Comparison of ENCODE assay signal across 17 mouse cellular contexts in the genomic region with DNA sequence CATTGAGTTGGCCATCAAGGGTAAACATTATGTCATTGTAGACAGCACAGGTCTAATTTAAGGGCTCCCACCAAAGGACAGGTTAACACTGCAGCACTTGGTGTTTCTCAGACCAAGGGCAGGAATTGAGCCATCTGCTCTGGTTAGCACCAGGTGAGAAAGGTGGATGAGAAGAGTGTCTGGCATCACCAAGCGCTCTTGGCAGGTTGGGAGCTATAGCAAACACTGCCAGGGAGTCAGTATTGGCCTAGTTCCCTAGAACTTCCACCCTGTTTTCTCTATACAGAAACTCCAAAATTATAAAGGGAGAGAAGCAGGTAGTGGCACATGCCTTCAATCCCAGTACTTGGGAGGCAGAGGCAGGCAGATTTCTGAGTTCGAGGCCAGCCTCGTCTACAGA.
A peak's percentile ranks its signal among the peaks of the same experiment; 100 is the strongest.
DNase-seq lines count a peak whose midpoint lies in the region; ATAC-seq and TF ChIP-seq lines count a peak whose summit lies in the region.
"Had no signal": no experiment of that assay in that cellular context is flagged by ENCODE, and none has a peak within 500 bp of the region (broad histone marks: within the 10 kb centered on the region; RNA-seq: fewer than 3 reads in every experiment).

No protein-coding gene starts in this region.

- H3K4me3 ChIP-seq in liver, adult 2 months (ENCODE audit: insufficient read depth, low read depth, low read length): no peak overlapping the region
- no peak overlapping the region for H3K4me3 ChIP-seq in intestine, embryonic 16.5 days (ENCODE audit: low read length)
- H3K4me3 ChIP-seq: embryonic facial prominence, embryonic 10.5 days; forebrain, embryonic 13.5 days; heart, embryonic 10.5 days; hindbrain, embryonic 13.5 days had no signal

- no peak for ATAC-seq in intestine, embryonic 16.5 days
- ATAC-seq: forebrain, embryonic 13.5 days; hindbrain, postnatal 0 days had no signal

- no peak for TF ChIP-seq POLR2A in liver, adult 2 months (IDR thresholded peaks at IDR 0.05; ENCODE audit: extremely low read depth, insufficient read depth, low read length)

- H3K9me3 ChIP-seq in intestine, embryonic 16.5 days (ENCODE audit: control insufficient read depth, low read length): no peaks in the 10 kb centered on the region
- H3K9me3 ChIP-seq: embryonic facial prominence, embryonic 10.5 days; forebrain, embryonic 13.5 days; heart, embryonic 10.5 days; hindbrain, embryonic 13.5 days had no signal

- no peaks in the 10 kb centered on the region for H3K4me1 ChIP-seq in liver, adult 2 months (ENCODE audit: control insufficient read depth, insufficient read depth, low read length)
- no peaks in the 10 kb centered on the region for H3K4me1 ChIP-seq in intestine, embryonic 16.5 days (ENCODE audit: control insufficient read depth, insufficient read depth, low read length)
- H3K4me1 ChIP-seq: forebrain, embryonic 13.5 days; hindbrain, embryonic 13.5 days had no signal

- H3K27ac ChIP-seq in liver, adult 2 months (replicated peaks; ENCODE audit: insufficient read depth, low read depth, low read length): no peak overlapping the region
- H3K27ac ChIP-seq in intestine, embryonic 16.5 days (ENCODE audit: low read length): no peak overlapping the region
- H3K27ac ChIP-seq: embryonic facial prominence, embryonic 10.5 days; forebrain, embryonic 13.5 days; heart, embryonic 10.5 days; hindbrain, embryonic 13.5 days; hindbrain, postnatal 0 days had no signal

- DNase-seq in liver, adult 2 months (ENCODE audit: extremely low read depth, low read depth, low spot score): peak; percentile 78
- no peak for DNase-seq in liver
- peak; percentile 80 for DNase-seq in cerebellum, adult 8-10 months
- peak; percentile 70 to 82 for DNase-seq in cerebellum, postnatal 14 days
- no peak for DNase-seq in frontal cortex, postnatal 25 days (ENCODE audit: low spot score in 2 of 2)
- DNase-seq in layer of hippocampus, adult 18-20 months (ENCODE audit: low spot score in 2 of 2): no peak
- DNase-seq: adrenal gland, postnatal 14 days; gastrocnemius, postnatal 10 days; heart, adult 18-20 months; heart, postnatal 10 days; kidney, adult 18-20 months had no signal

- H3K4me2 ChIP-seq in intestine, embryonic 16.5 days (ENCODE audit: low read depth, low read length): no peak overlapping the region
- H3K4me2 ChIP-seq: forebrain, embryonic 13.5 days; hindbrain, embryonic 13.5 days had no signal

- H3K36me3 ChIP-seq in liver, adult 2 months (ENCODE audit: control insufficient read depth, insufficient read depth, low read length): no peaks in the 10 kb centered on the region
- no peaks in the 10 kb centered on the region for H3K36me3 ChIP-seq in intestine, embryonic 16.5 days (ENCODE audit: control insufficient read depth, insufficient read depth, low read length)
- H3K36me3 ChIP-seq: embryonic facial prominence, embryonic 10.5 days; heart, embryonic 10.5 days; hindbrain, embryonic 13.5 days had no signal

- H3K79me2 ChIP-seq in liver, adult 2 months (ENCODE audit: control insufficient read depth, insufficient read depth, low read length): no peaks in the 10 kb centered on the region

- H3K9ac ChIP-seq in liver, adult 2 months (ENCODE audit: low read depth, low read length): no peak overlapping the region
- no peak overlapping the region for H3K9ac ChIP-seq in intestine, embryonic 16.5 days (ENCODE audit: low read depth, low read length)
- H3K9ac ChIP-seq: forebrain, embryonic 13.5 days; hindbrain, embryonic 13.5 days had no signal

- WGBS in liver, adult 2 months: 55% methylated on average over 3 of the region's 3 CpGs
- 96% methylated on average over 3 of the region's 3 CpGs for WGBS in intestine, embryonic 16.5 days

- TF ChIP-seq CTCF in liver, adult 2 months (IDR thresholded peaks at IDR 0.05; ENCODE audit: low read depth, low read length): no peak

- H3K27me3 ChIP-seq in liver, adult 2 months (ENCODE audit: control insufficient read depth, insufficient read depth, low read length): no peaks in the 10 kb centered on the region
- H3K27me3 ChIP-seq in intestine, embryonic 16.5 days (replicated peaks; ENCODE audit: control insufficient read depth, insufficient read depth, low read length): no peaks in the 10 kb centered on the region
- H3K27me3 ChIP-seq: forebrain, embryonic 13.5 days; hindbrain, embryonic 13.5 days had no signal

Comparison
In these comparisons a context has a peak if more than half of its experiments do, and no peak if none do; other contexts are left out.
1. DNase-seq: peak in liver, adult 2 months (single experiment), cerebellum, adult 8-10 months (single experiment) and cerebellum, postnatal 14 days (2 of 2); none in liver (single experiment), frontal cortex, postnatal 25 days (0 of 2) and layer of hippocampus, adult 18-20 months (0 of 2).